In the genomic region with DNA sequence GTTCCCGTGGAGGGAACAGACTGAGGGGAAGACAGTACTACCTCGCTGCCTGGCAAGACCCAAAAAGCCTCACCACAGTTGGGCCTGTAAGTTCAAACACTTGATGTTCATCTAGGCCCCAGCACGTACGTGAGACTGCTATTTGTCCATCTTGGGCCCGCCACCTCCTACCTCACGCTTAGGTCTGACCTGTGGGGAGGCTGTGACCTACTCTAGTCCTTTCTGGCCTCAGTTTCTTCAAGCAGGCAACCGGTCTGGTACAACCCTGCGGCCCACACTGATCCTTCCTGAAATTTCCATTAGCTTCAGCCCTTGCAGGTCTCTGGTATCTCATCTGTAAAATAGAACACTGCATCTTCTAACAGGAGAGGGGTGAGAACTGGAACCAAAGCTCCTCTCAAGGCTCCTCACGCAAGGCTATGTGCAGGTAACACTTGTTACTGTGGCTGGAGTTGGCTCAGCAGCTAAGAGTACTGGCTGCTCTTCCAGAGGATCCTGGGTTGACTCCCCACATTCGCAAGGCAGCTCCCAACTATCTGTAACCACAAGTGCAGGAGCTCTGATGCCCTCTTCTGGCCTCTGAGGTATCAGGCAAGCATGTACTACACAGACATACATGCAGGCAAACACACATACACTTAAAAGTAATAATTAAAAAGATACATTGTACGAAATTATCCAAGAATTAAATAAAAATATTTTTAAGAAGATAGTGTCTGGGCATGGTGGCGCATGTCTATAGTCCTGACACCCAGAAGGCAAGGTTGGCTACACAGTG, we compare ENCODE assay signal across 8 mouse cellular contexts. TPM values are rescaled to one million over a fixed set of nuclear protein-coding genes. Genes with fewer than 3 reads are reported as not detected.
DNase-seq lines count a peak whose midpoint lies in the region; ATAC-seq lines count a peak whose summit lies in the region.

No protein-coding gene starts in this region.

- peaks cover 54% of the 10 kb centered on the region for H3K4me1 ChIP-seq in liver, embryonic 11.5 days (replicated peaks; ENCODE audit: control insufficient read depth, insufficient read depth, low read length)

- no peaks in the 10 kb centered on the region for H3K9me3 ChIP-seq in liver, embryonic 11.5 days (ENCODE audit: control insufficient read depth, low read length)

- H3K27me3 ChIP-seq in liver, embryonic 11.5 days (replicated peaks; ENCODE audit: control insufficient read depth, insufficient read depth, low read length) = no peaks in the 10 kb centered on the region

- H3K27ac ChIP-seq in liver, embryonic 11.5 days (ENCODE audit: low read depth, low read length) = no peak overlapping the region; the same call in 1 of the 2 replicates

- no peak overlapping the region for H3K4me3 ChIP-seq in liver, embryonic 11.5 days (ENCODE audit: low read depth, low read length)

- peak overlapping the region; percentile 12; the same call in 1 of the 2 replicates for H3K4me2 ChIP-seq in liver, embryonic 11.5 days

- WGBS in liver, embryonic 11.5 days = 89% methylated on average over 12 of the region's 12 CpGs

- H3K9ac ChIP-seq in liver, embryonic 11.5 days (ENCODE audit: low read depth, low read length) = no peak overlapping the region

- peak; percentile 41 for DNase-seq in cerebellum, adult 9-11 months
- DNase-seq in cerebellum, postnatal 4 days (ENCODE audit: low spot score in 2 of 2) = no peak
- DNase-seq in thymus, postnatal 14 days = peak; percentile 56
- DNase-seq in thymus, postnatal 10 days (ENCODE audit: low spot score in 2 of 2) = no peak
- no peak for DNase-seq in liver, embryonic 11.5 days (ENCODE audit: low spot score)
- no peak for DNase-seq in ovary, postnatal 36 days (ENCODE audit: low spot score)
- no peak for DNase-seq in adrenal gland, adult 8-10 months

- H3K36me3 ChIP-seq in liver, embryonic 11.5 days (ENCODE audit: control insufficient read depth, insufficient read depth, low read length) = peaks cover 9% of the 10 kb centered on the region; the same call in 1 of the 2 replicates

- no peak for ATAC-seq in liver, embryonic 11.5 days (replicated peaks; ENCODE audit: low FRiP score)
- no peak for ATAC-seq in monocyte, adult 5-6 weeks (replicated peaks; ENCODE audit: insufficient number of reproducible peaks, low FRiP score, low TSS enrichment, poor library complexity, severe bottlenecking)

RNA-seq across cellular contexts. Expression of a gene that starts 9.6 kb away (rescaled TPM):
- 217 and 233 TPM in 2 replicates for polyA plus RNA-seq in liver, embryonic 11.5 days (2014; fragmentation: Nextera tagmentation; extraction: Ambion mirVana)
- 646 to 794 TPM (median 705 TPM) in 3 replicates for total RNA-seq in monocyte, adult 5-6 weeks (2017)
- total RNA-seq in adrenal gland, adult 8-10 months (2022) = 100 to 1,000 TPM; 229 to 382 (median 295) TPM

RNA-seq across cellular contexts. Expression of a gene that starts 16.5 kb away (rescaled TPM):
- 0.63 and 0.79 TPM in 2 replicates for polyA plus RNA-seq in liver, embryonic 11.5 days (2014; fragmentation: Nextera tagmentation; extraction: Ambion mirVana)
- total RNA-seq in monocyte, adult 5-6 weeks (2017) = 0.10 TPM in 1 of 3 replicates, not detected in the others
- 1 to 10 TPM; 5.0 to 7.7 (median 6.2) TPM for total RNA-seq in adrenal gland, adult 8-10 months (2022)

RNA-seq across cellular contexts. Expression of a gene that starts 38.1 kb away (rescaled TPM):
- 219 and 230 TPM in 2 replicates for polyA plus RNA-seq in liver, embryonic 11.5 days (2014; fragmentation: Nextera tagmentation; extraction: Ambion mirVana)
- total RNA-seq in monocyte, adult 5-6 weeks (2017) = 5.5 to 11.1 TPM (median 8.8 TPM) in 3 replicates
- total RNA-seq in adrenal gland, adult 8-10 months (2022) = 10 to 100 TPM; 36.7 to 49.1 (median 39.8) TPM

RNA-seq across cellular contexts. Expression of a gene that starts 43.8 kb away (rescaled TPM):
- polyA plus RNA-seq in liver, embryonic 11.5 days (2014; fragmentation: Nextera tagmentation; extraction: Ambion mirVana) = 3.9 and 4.0 TPM in 2 replicates
- total RNA-seq in monocyte, adult 5-6 weeks (2017) = not detected in 3 replicates
- total RNA-seq in adrenal gland, adult 8-10 months (2022) = 1 to 10 TPM in 1 of 4 experiments, under 1 TPM in 3; 0.31 to 2.2 (median 0.74) TPM

RNA-seq across cellular contexts. Expression of a gene that starts 44.9 kb away (rescaled TPM):
- 1.0 and 1.5 TPM in 2 replicates for polyA plus RNA-seq in liver, embryonic 11.5 days (2014; fragmentation: Nextera tagmentation; extraction: Ambion mirVana)
- total RNA-seq in monocyte, adult 5-6 weeks (2017) = 1.4 TPM in 1 of 3 replicates, not detected in the others
- total RNA-seq in adrenal gland, adult 8-10 months (2022) = 1 to 10 TPM; 1.5 to 2.3 (median 2.0) TPM

Comparison
In these comparisons a context has a peak if more than half of its experiments do, and no peak if none do; other contexts are left out.
1. DNase-seq: peak in cerebellum, adult 9-11 months (single experiment) and thymus, postnatal 14 days (single experiment); none in cerebellum, postnatal 4 days (0 of 2), thymus, postnatal 10 days (0 of 2), liver, embryonic 11.5 days (single experiment), ovary, postnatal 36 days (single experiment) and adrenal gland, adult 8-10 months (single experiment).